Mouse (Mus musculus) mouse embryonic stem cell (cell line): ENCODE results near the gene Slc25a44.
"Not testable (repeated sequence)": the region's sequence is repeated elsewhere in the genome, so short reads cannot be mapped to it uniquely, and the experiment has no call there.

Experiments
- in situ Hi-C, 2 experiments: fragments of 300-500 bp; cut with MboI; formaldehyde crosslinking; loops; 1 replicate in 1 of 2; 3 replicates in 1 of 2; pipeline ENCODE4 v1.14.3; 2019 to 2020; ENCODE audit warnings: low sequenced_read_pairs in 2 of 2, low pct_unique_long_range_greater_than_20kb in 1 of 2, mixed read lengths in 1 of 2; ENCODE audit not compliant: unreplicated experiment in 1 of 2

Slc25a44 gene

DNA sequence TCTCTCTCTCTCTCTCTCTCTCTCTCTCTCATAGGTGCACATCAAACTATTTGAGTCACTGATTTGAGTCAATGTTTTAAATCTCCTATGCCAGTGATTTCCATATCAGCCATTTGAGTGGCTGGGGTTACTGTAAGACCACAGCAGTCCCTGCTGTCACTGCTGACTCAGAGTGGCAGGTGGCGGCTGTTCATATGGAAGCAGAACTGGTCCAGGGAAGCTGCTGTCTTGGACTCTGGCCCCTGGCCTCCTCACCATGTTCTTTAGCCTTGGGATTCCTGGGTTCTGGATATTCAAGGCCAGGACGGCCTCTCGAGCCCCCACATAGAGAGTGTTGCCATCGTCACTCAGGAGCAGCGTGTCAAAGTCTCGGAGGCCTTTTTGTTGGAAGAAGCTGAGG is 27.8 kb upstream of the Slc25a44 start:
- in situ Hi-C loops: no loop called here

DNA sequence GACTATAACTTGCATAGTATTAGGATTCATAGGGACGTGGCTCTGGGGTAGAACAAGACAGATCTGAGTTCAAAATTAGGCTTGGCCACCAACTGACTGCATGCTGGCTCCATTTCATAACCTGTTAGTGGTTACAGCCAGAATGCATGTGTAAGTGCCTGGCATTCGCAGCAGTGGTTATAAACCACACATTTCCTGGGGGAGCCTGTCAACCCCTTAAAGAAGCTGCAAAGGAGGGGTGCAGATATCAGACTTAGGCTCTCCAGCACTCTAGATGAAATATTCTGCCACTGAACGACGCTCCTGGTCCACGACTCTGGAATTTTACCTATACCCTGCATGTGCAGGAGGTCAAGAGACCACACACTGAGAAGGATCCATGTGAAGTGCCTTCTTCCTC is 27.3 kb upstream of the Slc25a44 start:
- in situ Hi-C loops: no loop called here

DNA sequence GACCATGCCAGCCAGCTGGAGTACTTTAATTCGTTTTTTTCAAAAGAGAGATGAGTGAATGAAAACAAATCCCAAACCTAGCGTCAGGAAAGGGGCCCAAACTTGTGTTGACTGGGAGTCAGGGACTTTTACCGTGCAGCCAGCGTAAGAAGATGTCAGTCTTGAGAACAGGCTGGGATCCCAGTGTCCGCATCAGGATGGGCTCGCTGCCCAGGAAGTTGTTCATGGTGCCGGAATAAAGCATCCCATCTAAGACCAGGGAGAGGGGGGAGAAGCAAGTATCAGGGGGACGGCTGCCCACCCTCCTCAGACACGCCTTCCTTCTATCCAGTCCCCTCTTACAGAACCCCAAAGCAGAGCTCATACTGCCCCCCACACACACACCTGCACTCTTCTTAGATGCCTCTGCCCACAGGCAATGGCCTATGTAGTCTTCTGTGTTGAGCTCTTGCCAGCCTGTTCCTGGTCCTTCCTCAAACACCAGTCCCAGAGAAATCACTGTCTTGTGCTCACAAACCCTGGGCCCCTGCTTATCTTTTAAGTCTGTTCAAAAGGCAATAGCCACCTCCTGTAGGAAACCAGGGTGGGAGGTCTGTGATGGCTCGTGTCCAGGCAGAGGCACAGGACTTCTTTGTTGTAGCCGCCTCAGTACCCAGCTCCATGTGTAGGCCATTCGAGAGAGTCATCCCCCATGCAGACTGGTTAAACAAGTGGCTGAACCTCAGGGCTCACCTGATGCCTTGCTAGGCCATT is 25.6 kb upstream of the Slc25a44 start:
- in situ Hi-C loops: no loop called here

DNA sequence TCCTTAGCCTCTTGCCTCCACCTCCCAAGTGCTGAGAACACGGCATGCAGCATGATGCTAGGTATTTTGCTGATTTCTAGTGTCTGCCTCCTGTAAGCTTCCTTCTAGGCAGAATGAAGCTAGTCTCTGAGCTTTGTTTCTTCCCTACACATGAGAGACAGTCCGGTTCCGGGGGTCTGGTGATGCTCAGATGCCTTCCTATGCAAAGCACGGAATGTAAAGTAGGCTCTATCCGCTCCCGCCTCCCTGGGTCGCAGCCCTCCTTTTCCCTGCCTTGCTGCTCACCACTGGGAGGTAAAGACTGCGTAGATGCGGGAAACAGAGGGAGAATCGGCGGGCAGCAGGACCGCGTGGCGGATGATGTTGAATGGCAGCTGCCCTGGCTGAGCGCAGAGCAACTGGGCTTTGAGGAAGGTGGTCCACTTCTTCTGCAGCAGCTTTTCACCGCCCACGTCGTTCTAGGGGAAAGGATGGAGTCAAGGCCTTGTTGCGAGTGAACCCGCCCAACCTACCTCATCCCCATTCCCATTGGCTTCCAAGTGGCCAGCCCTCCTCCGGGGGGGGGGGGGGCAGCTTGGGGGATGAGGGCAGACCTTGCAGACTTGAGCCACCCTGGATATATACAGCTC is 24.6 kb upstream of the Slc25a44 start:
- in situ Hi-C loops: no loop called here

DNA sequence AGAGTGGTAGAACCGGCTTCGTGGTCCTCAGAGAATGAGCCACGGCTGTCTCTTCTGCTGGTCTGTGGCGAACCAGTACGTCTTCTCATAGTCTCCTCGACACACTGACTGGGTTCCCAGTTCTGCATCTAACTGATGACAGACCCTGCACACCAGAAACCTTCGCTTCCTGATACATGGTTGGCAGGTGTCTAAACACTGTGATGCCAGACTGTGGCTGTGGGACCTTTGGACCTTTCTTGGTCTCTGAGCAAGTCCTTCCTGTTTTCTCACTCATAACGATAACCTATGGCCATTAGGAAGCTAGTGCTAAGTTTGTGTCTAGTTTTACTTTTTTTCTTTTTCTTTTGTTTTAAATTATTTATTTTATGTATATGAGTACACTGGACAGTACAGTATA is 23.5 kb upstream of the Slc25a44 start:
- in situ Hi-C loops: no loop called here

DNA sequence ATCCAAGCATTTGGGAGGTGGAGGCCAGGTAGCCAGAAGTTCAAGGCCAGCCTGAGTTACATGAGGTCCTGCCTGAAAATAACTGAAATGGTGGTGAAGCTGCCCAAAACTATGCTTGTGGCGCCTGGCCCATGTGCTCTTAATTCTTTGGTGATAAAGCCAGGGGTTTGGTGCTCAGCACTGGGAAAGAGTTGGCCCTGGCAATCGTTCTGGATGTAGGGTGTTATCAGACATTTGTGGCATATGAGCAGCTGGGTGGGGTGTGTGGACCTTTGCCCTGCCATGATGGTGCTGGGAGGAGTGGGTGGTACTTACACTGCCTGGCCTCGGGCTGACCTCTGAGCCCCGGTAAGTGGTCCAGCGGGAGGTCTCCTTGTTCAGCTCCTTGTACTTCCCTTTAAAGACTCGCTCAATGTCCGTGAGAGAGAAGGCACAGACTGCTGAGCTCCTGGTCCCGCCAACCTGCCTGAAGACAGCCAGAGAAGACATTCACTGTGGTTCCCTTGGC is 22.8 kb upstream of the Slc25a44 start:
- in situ Hi-C loops: no loop called here

DNA sequence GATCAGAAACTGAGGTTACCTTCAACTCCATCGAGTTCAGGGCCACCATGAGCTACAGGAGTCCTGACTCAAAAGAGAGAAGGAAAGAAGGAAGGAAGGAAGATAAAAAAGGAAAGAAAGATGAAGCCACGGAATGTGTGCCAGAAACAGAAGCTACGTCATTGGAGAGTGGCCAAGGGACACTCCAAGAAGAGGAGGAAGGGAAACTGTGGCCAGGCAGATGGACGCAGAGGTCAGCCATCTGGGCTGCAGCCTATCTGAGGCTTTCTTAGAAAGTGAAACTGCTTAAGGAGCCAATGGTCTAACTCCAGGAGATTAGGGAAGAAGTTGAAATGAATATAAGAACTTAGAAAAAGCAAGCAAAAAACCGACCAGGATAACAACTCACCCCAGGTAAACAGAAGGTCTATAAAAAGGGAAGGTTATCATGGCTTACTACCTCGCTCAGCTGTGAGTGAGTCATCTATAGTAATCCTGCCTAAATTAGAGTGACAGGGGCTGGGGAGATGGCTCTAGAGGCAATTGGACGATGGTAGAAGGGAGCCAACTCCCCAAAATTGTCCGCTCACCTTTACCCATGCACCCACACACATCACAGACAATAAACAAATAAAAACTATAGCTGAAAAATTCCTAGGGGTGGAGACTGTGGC is 21.7 kb upstream of the Slc25a44 start:
- in situ Hi-C loops: no loop called here

DNA sequence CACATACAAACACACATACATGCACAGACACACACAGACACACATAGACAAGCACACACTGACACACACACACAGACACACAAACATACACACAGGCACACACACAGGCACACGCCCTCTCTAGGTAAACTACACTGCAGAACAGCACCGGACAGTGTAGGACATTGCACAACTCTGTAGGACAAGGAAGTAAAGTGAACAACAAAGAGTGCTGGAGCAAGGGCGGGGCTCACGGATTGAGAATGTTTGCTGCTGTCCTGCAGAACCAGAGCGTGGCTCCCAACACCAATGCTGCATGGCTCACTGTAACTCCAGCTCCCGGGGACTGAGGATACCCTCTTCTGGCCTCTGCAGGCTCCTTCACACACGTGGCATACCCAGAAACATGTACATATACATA is 17.9 kb upstream of the Slc25a44 start:
- in situ Hi-C loops: no loop called here

DNA sequence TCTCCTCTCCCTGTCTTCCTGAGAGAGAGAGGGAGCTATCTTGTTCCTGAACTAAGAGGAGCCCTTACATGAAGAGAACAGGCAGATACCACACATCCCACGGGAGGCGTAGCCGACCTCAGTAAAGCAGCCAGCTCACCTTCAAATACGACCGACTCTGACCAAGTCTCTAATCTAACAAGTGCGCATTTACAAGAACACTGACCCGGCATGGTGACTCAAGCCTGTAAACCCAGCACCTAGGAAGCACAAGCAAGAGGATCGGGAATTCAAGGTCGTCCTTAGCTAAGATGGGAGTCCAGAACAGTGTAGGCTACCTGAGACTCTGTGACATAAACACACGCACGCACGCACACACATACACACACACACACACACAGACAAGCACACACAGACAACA is 17.5 kb upstream of the Slc25a44 start:
- in situ Hi-C loops: no loop called here

DNA sequence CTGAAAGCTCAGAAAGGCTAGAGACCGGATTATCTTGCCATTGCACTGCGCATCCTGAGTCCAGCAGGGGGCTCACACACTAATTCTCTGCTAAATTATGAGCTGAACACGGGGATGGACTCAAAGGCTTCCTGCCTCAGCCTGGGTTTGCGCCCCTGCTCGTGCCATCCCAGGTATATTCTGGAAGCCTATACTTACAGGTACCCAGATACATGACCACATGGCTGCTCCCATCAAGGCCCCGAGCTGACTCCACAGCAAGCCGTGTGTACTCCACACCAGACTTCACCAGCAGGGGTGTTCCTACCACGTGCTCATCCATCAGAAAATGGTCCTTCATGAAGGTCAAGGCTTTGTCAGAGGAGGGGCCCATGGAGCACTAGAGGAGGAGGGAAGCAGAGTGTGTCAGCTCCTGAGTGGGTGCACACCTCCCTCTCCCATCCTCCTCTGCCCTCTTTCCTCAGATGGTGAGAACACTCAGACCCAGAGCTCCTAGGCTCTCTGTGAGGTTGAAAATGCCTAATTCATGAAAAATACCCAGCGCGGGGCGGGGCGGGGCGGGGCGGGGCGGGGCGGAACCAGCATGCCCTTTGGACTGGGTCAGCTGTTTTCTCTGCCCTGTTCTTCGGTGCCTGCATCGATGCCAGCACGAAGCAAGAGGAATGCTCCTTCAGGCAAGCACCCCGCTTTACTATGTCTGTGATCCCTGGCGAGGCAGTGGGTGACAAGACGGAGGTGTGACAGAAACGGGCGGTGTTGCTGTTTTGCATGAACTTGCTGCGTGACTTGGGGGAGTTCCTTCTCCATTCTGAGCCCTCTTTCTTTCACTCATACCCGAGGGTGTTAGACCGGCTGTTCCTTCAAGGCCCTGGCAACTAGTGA is 15.8 kb upstream of the Slc25a44 start:
- in situ Hi-C loops: no loop called here

DNA sequence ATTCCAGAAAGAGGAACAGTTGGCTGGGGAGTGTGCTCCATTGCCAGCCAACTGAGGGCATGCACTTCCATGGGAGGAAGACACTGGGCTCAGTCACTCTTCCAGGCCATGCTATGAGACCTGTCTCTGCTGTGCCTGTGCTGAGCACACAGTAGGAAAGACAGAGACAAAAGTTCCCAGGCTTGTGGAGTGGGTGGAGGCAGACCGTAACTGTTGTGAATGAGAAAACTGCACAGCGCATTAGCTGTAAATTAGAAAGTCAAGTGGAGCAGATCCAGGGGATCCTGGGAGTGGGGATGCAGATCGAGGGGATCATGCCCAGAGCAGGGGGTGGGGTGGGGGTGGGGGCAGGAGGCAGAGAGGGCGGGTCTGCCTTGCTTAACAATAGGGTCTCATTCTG is 14.6 kb upstream of the Slc25a44 start:
- in situ Hi-C loops: no loop called here

DNA sequence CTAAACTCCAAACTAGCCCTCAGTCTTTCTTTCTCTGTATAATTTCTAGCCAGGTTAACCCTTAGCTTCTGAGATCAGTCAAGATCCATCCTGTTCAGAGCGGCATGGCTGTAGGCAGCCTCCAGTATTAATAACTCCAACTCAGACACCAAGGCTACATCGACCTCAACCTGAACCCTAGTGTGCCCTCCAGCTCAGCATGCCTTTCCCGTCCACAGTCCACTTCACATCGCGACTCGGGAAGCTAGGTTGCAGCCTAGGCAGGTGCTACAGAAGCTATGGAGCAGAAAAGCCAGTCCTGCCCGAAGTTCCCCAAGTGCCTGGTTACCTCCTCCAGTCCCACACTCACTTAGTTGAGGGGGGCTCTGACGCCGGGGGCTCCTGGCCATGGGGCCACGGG is 12.5 kb upstream of the Slc25a44 start:
- in situ Hi-C loops: no loop called here

DNA sequence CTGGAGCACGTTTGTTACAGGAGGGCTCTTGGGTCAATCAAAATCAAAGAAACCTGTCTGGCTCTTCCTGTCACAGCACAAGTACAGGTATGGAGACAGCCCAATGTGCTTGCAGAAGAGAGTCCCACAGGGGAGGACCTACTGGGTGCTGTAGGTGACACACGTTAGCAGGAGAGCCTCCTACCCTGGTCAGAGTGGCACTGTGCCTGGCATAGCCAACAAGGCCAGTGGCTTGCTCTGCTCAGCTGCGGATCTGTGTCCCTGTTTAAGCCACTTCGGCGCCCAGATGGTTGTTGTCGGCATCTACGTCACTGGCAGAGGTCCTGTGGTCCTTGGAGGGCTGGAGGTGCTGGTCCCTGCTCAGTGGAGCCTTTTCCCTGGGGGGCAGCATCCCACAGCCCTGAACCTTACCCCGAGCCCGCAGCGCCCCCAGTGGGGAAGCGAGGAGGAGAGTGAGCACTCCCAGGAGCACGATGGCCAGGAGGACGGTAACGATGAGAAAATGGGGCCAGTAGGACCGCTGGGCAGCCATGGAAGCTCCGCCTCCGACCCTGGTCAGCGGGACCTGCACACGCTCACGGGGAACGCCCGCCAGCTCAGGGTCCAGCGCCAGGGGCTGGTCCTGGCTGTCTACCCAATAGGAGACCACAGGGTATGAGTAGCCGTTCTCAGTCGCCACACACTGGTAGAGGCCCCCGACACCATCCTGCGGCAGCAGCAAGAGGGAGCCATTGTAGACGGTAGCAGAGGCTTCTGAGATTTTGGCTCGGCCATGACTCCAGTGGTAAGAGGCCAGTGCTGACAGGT is 11.7 kb upstream of the Slc25a44 start:
- in situ Hi-C loops: no loop called here

DNA sequence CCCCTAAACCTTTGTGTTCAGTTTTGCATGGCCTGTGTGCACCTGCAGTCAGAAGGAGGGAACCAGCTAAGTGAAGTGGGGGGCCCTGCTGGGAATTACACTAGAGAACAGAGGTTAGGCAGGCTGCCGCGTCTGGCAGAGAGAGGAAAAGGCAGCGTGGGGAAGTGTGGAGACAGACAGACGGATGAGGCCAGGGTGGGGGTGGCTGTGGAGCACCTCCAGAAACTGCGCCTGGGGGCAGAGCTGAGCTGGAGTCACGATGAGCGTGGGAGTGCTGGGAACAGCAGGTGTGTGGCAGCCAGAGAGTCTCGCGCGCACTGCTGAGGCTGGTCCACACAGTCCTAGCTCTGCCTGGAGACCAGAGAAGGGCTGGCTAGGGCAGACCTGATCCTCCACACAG is 10.6 kb upstream of the Slc25a44 start:
- in situ Hi-C loops: no loop called here

DNA sequence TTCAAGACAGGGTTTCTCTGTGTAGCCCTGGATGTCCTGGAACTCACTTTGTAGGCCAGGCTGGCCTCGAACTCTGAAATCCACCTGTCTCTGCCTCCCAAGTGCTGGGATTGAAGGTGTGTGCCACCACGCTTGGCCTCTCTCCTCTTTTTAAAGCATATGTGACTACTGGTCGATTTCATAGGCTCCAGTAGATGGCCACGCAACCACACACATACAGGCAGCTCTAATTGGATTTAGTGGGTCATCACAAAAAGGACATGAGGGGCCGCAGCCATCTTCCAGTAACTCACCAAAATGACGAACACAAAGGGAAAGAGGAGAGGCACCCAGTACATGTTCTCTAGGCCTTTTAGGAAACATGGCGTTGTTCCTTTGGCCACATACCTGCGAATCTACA is 3.7 kb upstream of the Slc25a44 start:
- in situ Hi-C loops: not testable (repeated sequence)

DNA sequence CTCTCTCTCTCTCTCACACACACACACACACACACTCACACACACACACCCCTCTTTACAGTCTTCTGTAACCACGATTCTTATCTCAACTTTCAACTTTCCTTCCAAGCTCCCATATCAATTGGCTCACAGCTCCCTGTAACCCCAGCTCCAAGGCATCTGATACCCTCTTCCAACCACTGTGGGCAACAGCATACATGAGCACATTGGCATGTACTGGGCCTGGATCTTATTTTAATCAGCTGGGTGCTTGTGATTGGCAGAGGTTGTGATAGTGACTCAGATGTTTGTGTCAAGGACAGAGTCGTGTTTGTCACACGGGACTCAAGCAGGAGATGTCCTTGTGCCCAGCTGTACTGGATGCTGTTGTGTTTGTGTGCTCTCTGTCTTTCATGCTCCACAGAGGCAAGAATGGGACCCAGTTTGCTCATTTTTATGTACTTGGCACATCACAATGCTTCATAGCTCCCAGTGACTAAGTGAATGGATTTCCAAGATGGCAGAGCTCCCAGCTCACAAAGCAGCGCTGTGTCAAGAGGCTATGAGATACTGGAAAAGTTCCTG is 2.5 kb upstream of the Slc25a44 start:
- in situ Hi-C loops: no loop called here

DNA sequence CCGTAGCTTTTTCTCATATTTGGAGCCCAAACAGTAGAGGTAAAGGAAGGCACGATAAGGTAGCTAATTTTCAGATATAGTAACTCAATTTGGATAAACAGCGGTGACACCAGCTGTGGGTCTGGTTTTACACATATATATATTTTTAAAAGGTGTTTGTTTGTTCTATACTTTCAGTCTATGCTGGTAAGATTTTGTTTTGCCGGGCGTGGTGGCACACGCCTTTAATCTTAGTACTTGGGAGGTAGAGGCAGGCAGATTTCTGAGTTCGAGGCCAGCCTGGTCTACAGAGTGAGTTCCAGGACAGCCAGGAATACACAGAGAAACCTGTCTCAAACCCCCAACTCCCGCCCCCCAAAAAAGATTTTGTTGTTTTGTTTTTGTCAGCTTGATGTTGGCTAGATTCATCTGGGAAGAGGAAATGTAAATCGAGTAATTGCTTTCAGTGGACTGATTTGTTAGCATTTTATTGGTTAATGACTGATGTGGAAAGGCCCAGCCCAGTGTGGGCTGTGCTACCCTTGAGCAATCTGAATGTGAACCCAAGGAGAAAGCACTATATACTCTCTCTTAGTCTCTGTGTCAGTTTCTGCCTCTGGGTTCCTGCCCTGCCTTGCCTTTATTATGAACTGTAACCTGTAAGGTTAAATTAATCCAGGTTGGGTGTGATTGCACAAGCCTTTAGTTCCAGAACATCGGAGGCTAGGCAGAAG is 925 bp upstream of the Slc25a44 start:
- in situ Hi-C loops: no loop called here
